Mouse (Mus musculus) embryonic facial prominence, embryonic 12.5 days (tissue): ENCODE data around the gene Ptges2. TPM values are rescaled to one million over a fixed set of nuclear protein-coding genes. Genes with fewer than 3 reads are reported as not detected.

Experiments
- ATAC-seq: fragments of 200-750 bp; cut with Nextera tagmentation; 2 replicates; pipeline ENCODE4 v1.8.0; 2017; ENCODE audit not compliant: insufficient number of reproducible peaks, insufficient read depth, low FRiP score, low TSS enrichment
- H3K27ac ChIP-seq: fragments of 300-500 bp; sonication (generic); 2 replicates; pipeline ENCODE4 v1.5.1; 2016; ENCODE audit warnings: mild to moderate bottlenecking
- H3K27me3 ChIP-seq: fragments of 300-500 bp; sonication (generic); 2 replicates; pipeline ENCODE4 v1.6.1; 2016; ENCODE audit warnings: mild to moderate bottlenecking, moderate library complexity
- H3K36me3 ChIP-seq: fragments of 300-500 bp; sonication (generic); 2 replicates; pipeline ENCODE4 v1.6.1; 2016; ENCODE audit warnings: mild to moderate bottlenecking
- H3K4me1 ChIP-seq: fragments of 300-500 bp; sonication (generic); 2 replicates; pipeline ENCODE4 v1.6.1; 2016
- H3K4me2 ChIP-seq: fragments of 300-500 bp; sonication (generic); replicated peaks from 2 replicates; pipeline ENCODE4 v1.6.1; 2016; ENCODE audit warnings: mild to moderate bottlenecking, moderate library complexity
- H3K4me3 ChIP-seq: fragments of 300-500 bp; sonication (generic); 2 replicates; pipeline ENCODE4 v1.5.1; 2016; ENCODE audit warnings: mild to moderate bottlenecking
- H3K9ac ChIP-seq: fragments of 300-500 bp; sonication (generic); 2 replicates; pipeline ENCODE4 v1.6.1; 2016; ENCODE audit warnings: mild to moderate bottlenecking, moderate library complexity
- H3K9me3 ChIP-seq: fragments of 300-500 bp; sonication (generic); 2 replicates; pipeline ENCODE4 v1.6.1; 2016; ENCODE audit warnings: mild to moderate bottlenecking, moderate library complexity
- WGBS: fragments of 180-500 bp; shearing (Covaris S2); methylation state at CpG from one replicate; pipeline ENCODE4 v1.1.7; 2016; 5-methylcytosine and 5-hydroxymethylcytosine counted together
- polyA plus RNA-seq: library from polyadenylated mRNA; unstranded; fragments of >200 nt; fragmentation: Nextera tagmentation; extraction: Ambion mirVana; gene quantifications from 2 replicates; pipeline ENCODE4 v1.2.1, GENCODE M21; 2016

Gene Ptges2
- polyA plus RNA-seq, 1 experiment from 2014 or later, result 36.1 TPM

DNA sequence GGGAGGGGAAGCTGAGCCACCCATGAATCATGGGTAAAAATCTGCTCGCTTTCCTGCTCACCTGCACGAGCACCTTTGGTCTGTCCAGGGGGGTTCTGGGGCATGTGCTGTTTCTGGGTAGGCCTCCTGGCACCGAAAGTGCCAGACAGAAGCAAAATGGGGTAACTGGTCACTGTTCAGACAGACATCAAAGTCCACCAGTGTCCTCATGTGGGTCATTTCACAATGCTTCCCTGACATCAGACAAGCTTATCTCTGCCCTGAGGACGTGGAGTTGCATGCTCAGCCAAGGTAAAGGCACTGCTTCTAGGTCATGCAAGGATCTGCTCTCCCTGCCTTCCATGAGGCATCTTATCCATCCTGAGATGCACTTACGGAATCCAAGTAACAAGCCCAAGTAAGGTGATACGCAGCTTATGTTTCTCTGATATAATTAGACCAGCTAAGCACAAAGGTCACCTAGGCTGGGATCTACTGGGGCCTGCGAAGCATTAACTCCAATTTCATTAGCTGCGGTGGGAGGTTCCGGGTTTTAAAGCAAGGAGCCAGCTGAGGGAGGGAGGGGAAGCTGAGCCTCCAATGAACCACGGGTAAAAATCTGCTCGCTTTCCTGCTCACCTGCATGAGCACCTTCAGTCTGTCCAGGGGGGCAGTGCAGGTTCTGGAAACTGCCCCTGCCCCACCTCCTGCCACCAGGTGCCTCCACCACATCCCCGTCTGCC is 22.9 kb downstream of the Ptges2 start:
- H3K36me3 ChIP-seq, result peaks cover 75% of the 10 kb centered on the region
- WGBS, result 54% methylated on average over 12 of the region's 12 CpGs
- no peaks in the 10 kb centered on the region for H3K9me3 ChIP-seq

GRCm38 (mm10) chr2:32419359-32419758 is 23.7 kb downstream of the Ptges2 start:
- WGBS, result 89% methylated on average over 3 of the region's 3 CpGs
- 0 out of 2 replicates have a peak overlapping the region, but pooled peaks have one; percentile 25 for H3K27ac ChIP-seq
- no peaks in the 10 kb centered on the region for H3K27me3 ChIP-seq
- no peak overlapping the region for H3K9ac ChIP-seq
- H3K4me3 ChIP-seq, result no peak overlapping the region
- ATAC-seq, result no peak
- peaks cover 67% of the 10 kb centered on the region for H3K36me3 ChIP-seq
- peaks cover 21% of the 10 kb centered on the region for H3K4me1 ChIP-seq
- no peak overlapping the region for H3K4me2 ChIP-seq
- H3K9me3 ChIP-seq, result no peaks in the 10 kb centered on the region

More for the DNA sequence above, 22.9 kb downstream of the Ptges2 start:
- no peak overlapping the region for H3K9ac ChIP-seq
- H3K27me3 ChIP-seq, result no peaks in the 10 kb centered on the region
- H3K4me2 ChIP-seq, result no peak overlapping the region
- no peak for ATAC-seq
- H3K4me1 ChIP-seq, result peaks cover 15% of the 10 kb centered on the region
- H3K4me3 ChIP-seq, result no peak overlapping the region
- H3K27ac ChIP-seq, result peak overlapping the region; percentile 2; the same call in 1 of the 2 replicates

DNA sequence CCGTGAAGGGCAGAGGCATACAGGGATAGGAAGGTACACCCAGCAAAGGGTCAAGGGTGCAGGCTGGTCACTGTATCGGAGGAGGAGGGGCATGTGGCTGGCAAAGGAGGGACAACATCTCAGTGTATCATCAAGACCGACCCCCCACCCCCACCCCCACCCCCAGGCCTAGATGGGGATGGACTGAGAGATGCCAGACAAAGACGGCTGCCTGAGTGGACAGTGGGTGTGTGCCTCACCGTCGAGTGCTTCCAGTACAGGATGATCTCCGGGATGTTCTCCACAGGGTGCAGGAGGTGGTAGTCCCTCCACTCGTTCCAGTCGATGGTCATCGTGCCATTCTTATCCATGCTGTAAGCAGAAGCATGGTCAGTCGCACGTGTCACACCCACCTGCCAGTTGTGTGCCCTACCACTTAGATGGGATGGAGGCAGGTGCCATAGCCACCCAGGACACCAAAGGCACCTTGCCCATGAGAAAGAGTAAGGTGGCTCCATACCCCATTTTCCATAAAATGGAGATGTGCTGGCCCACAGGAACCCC is 24.4 kb downstream of the Ptges2 start:
- WGBS, result 91% methylated on average over 12 of the region's 12 CpGs
- H3K4me1 ChIP-seq, result peaks cover 29% of the 10 kb centered on the region
- H3K27me3 ChIP-seq, result no peaks in the 10 kb centered on the region
- peaks cover 60% of the 10 kb centered on the region for H3K36me3 ChIP-seq
- no peak overlapping the region for H3K4me3 ChIP-seq
- H3K9me3 ChIP-seq, result no peaks in the 10 kb centered on the region
- ATAC-seq, result no peak
- H3K9ac ChIP-seq, result no peak overlapping the region
- H3K27ac ChIP-seq, result 0 out of 2 replicates have a peak overlapping the region, but pooled peaks have one; percentile 25
- H3K4me2 ChIP-seq, result no peak overlapping the region

- Histone ChIP-seq H3K4me1 (peaks cover 33% of the 10 kb centered on the region), H3K4me3 (no peak overlapping the region), H3K9me3 (no peaks in the 10 kb centered on the region), H3K36me3 (peaks cover 55% of the 10 kb centered on the region), H3K9ac (no peak overlapping the region), H3K4me2 (no peak overlapping the region), H3K27ac (no peak overlapping the region), H3K27me3 (no peaks in the 10 kb centered on the region)
- ATAC-seq, result no peak
- 85% methylated on average over 6 of the region's 6 CpGs for WGBS
Observed at GRCm38 (mm10) chr2:32420647-32421046, 25.0 kb downstream of the Ptges2 start.

DNA sequence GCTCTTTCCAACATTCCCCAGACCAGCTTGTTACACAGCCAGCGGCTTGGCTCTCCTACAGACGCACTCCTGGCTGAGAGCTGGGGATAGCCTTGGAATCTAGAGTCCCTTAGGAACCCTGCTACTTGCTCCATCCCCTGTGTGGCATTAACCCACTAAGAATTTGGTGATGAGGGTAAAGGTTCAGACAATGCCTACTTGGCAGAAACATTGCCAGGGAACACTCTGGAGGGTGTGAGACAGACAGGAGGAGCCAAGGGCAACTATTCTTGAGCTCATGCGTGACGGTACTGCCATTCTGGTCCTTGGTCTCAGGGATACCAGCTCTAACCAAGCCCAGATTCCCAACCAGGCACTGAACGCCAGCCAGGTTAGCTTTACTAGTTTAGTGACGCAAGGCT is 26.2 kb downstream of the Ptges2 start:
- Histone ChIP-seq H3K27me3 (no peaks in the 10 kb centered on the region), H3K9me3 (no peaks in the 10 kb centered on the region), H3K9ac (no peak overlapping the region), H3K4me2 (no peak overlapping the region), H3K4me1 (peaks cover 33% of the 10 kb centered on the region), H3K36me3 (peaks cover 43% of the 10 kb centered on the region), H3K4me3 (no peak overlapping the region), H3K27ac (no peak overlapping the region)
- 91% methylated on average over 6 of the region's 6 CpGs for WGBS
- ATAC-seq, result no peak

- ATAC-seq, result peak; percentile 87
- WGBS, result 1% methylated on average over 14 of the region's 14 CpGs
- Histone ChIP-seq H3K36me3 (peaks cover 25% of the 10 kb centered on the region), H3K4me1 (peaks cover 45% of the 10 kb centered on the region), H3K9me3 (no peaks in the 10 kb centered on the region), H3K4me2 (peak overlapping the region; percentile 84), H3K9ac (peak overlapping the region; percentile 39), H3K27ac (peak overlapping the region; percentile 90), H3K4me3 (peak overlapping the region; percentile 40), H3K27me3 (no peaks in the 10 kb centered on the region)
Observed at GRCm38 (mm10) chr2:32423481-32424331, 28.0 kb downstream of the Ptges2 start.

- Histone ChIP-seq H3K27ac (peak overlapping the region; percentile 90), H3K36me3 (peaks cover 14% of the 10 kb centered on the region), H3K4me2 (0 out of 2 replicates have a peak overlapping the region, but pooled peaks have one; percentile 7), H3K9ac (no peak overlapping the region), H3K4me1 (peaks cover 51% of the 10 kb centered on the region), H3K27me3 (no peaks in the 10 kb centered on the region), H3K4me3 (no peak overlapping the region), H3K9me3 (no peaks in the 10 kb centered on the region)
- WGBS, result 37% methylated on average over 3 of the region's 3 CpGs
- no peak for ATAC-seq
Observed at GRCm38 (mm10) chr2:32424796-32425195, 29.1 kb downstream of the Ptges2 start.

GRCm38 (mm10) chr2:32425568-32425967 is 29.9 kb downstream of the Ptges2 start:
- Histone ChIP-seq H3K9ac (no peak overlapping the region), H3K36me3 (peaks cover 6% of the 10 kb centered on the region; the same call in 1 of the 2 replicates), H3K4me3 (no peak overlapping the region), H3K9me3 (no peaks in the 10 kb centered on the region), H3K4me1 (peaks cover 58% of the 10 kb centered on the region), H3K4me2 (no peak overlapping the region), H3K27ac (peak overlapping the region; percentile 90; the same call in 1 of the 2 replicates), H3K27me3 (no peaks in the 10 kb centered on the region)
- no peak for ATAC-seq
- WGBS, result 76% methylated on average over 5 of the region's 5 CpGs

DNA sequence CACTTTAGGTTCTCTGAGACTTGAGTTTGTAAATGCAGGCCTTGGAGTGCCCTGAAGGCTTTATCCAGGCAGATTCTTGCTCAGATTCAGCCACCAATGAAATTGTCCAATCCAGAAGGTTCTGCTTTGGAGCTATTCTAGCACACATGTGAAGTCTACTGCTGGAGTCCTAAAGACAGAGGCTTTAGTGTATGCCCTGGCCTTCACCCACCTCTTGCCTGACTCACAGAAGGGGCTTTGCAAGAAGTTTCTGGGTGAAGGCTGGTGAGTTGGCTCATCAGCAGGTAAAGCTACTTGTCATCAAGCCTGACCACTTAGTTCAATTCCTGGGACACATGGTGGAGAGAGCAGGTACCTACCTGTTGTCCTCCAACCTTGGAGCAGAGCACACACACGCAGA is 30.4 kb downstream of the Ptges2 start:
- Histone ChIP-seq H3K4me1 (peaks cover 59% of the 10 kb centered on the region), H3K4me2 (no peak overlapping the region), H3K4me3 (no peak overlapping the region), H3K9me3 (no peaks in the 10 kb centered on the region), H3K9ac (no peak overlapping the region), H3K27ac (no peak overlapping the region), H3K27me3 (no peaks in the 10 kb centered on the region), H3K36me3 (peaks cover 2% of the 10 kb centered on the region; the same call in 1 of the 2 replicates)
- no peak for ATAC-seq
- 93% methylated on average over 1 of the region's 1 CpGs for WGBS

DNA sequence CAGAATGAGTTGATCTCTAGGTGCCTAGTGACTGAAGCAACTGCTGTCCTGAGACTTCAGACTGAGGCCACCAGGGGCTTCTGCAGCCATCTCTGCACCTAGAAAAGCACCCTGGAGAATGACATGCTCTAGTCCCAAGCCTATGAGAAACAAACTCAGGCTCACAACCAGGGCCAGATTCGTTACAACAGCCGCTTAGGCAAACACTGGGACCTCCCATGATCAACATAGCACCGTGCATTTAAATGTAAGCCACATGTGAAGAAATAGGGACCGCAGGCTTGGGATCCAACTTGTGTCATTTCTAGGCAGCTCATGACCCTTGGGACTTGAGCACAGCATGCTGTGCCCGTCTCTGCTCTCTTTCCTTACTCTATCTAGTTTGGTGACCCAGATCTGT is 32.0 kb downstream of the Ptges2 start:
- Histone ChIP-seq H3K27me3 (no peaks in the 10 kb centered on the region), H3K4me2 (peak overlapping the region; percentile 23; the same call in 1 of the 2 replicates), H3K9ac (no peak overlapping the region), H3K4me3 (no peak overlapping the region), H3K27ac (peak overlapping the region; percentile 7; the same call in 1 of the 2 replicates), H3K4me1 (peaks cover 63% of the 10 kb centered on the region), H3K9me3 (no peaks in the 10 kb centered on the region), H3K36me3 (no peaks in the 10 kb centered on the region)
- ATAC-seq, result no peak
- WGBS, result 67% methylated on average over 5 of the region's 5 CpGs

GRCm38 (mm10) chr2:32428262-32428722 is 32.6 kb downstream of the Ptges2 start:
- peaks cover 57% of the 10 kb centered on the region for H3K4me1 ChIP-seq
- H3K27me3 ChIP-seq, result no peaks in the 10 kb centered on the region
- ATAC-seq, result peak; percentile 19; the same call in 1 of the 2 replicates
- peak overlapping the region; percentile 23 for H3K4me2 ChIP-seq
- H3K27ac ChIP-seq, result peak overlapping the region; percentile 65
- H3K9me3 ChIP-seq, result no peaks in the 10 kb centered on the region
- no peak overlapping the region for H3K9ac ChIP-seq
- no peak overlapping the region for H3K4me3 ChIP-seq
- H3K36me3 ChIP-seq, result no peaks in the 10 kb centered on the region
- WGBS, result 60% methylated on average over 8 of the region's 8 CpGs
